23 mouse cellular contexts compared by ENCODE assay signal in genomic region chr7:76918871-76919270, GRCm38 (mm10).
DNase-seq lines count a peak whose midpoint lies in the region; ATAC-seq and TF ChIP-seq lines count a peak whose summit lies in the region.
"Had no signal": no experiment of that assay in that cellular context is flagged by ENCODE, and none has a peak within 500 bp of the region (broad histone marks: within the 10 kb centered on the region; RNA-seq: fewer than 3 reads in every experiment).

No protein-coding gene starts in this region.

- H3K36me3 ChIP-seq in embryonic facial prominence, embryonic 14.5 days (ENCODE audit: control insufficient read depth, insufficient read depth, low read length): no peaks in the 10 kb centered on the region
- no peaks in the 10 kb centered on the region for H3K36me3 ChIP-seq in embryonic facial prominence, embryonic 10.5 days (replicated peaks)
- H3K36me3 ChIP-seq in hindbrain, embryonic 15.5 days: no peaks in the 10 kb centered on the region
- H3K36me3 ChIP-seq in hindbrain, embryonic 14.5 days (replicated peaks; ENCODE audit: control insufficient read depth, insufficient read depth): no peaks in the 10 kb centered on the region
- H3K36me3 ChIP-seq: embryonic facial prominence, embryonic 13.5 days; heart, embryonic 15.5 days; hindbrain, embryonic 10.5 days had no signal

- H3K27me3 ChIP-seq in embryonic facial prominence, embryonic 14.5 days (replicated peaks; ENCODE audit: control insufficient read depth, insufficient read depth, low read length): no peaks in the 10 kb centered on the region
- no peaks in the 10 kb centered on the region for H3K27me3 ChIP-seq in embryonic facial prominence, embryonic 10.5 days (replicated peaks; ENCODE audit: low read depth, poor library complexity, severe bottlenecking)
- H3K27me3 ChIP-seq in hindbrain, embryonic 15.5 days: no peaks in the 10 kb centered on the region
- no peaks in the 10 kb centered on the region for H3K27me3 ChIP-seq in hindbrain, embryonic 14.5 days (ENCODE audit: control insufficient read depth, insufficient read depth, low read length)
- H3K27me3 ChIP-seq: embryonic facial prominence, embryonic 13.5 days; heart, embryonic 15.5 days had no signal

- peak; percentile 3 for DNase-seq in embryonic facial prominence, embryonic 14.5 days (ENCODE audit: low spot score)
- DNase-seq in embryonic facial prominence, embryonic 10.5 days (ENCODE audit: low spot score): no peak
- no peak for DNase-seq in hindbrain, embryonic 14.5 days (ENCODE audit: low spot score)
- peak; percentile 9 for DNase-seq in ES-CJ7 (ENCODE audit: low read depth, low spot score)
- peak; percentile 65 for DNase-seq in brain, embryonic 14.5 days (ENCODE audit: low read depth)
- no peak for DNase-seq in thymus, postnatal 4 days
- no peak for DNase-seq in thymus, postnatal 0 days (ENCODE audit: low spot score)
- DNase-seq: adrenal gland, adult 8-10 months; adrenal gland, postnatal 36 days; cerebellum, adult 11-12 months; cerebellum, adult 9-11 months; gastrocnemius, postnatal 14 days; heart, adult 2 months; heart, postnatal 14 days; kidney, adult 8-10 months had no signal

- TF ChIP-seq POLR2A in brain, embryonic 14.5 days (IDR thresholded peaks at IDR 0.05; ENCODE audit: borderline replicate concordance, extremely low read depth, insufficient read depth, insufficient read length, poor library complexity, severe bottlenecking): no peak

- no peaks in the 10 kb centered on the region for H3K9me3 ChIP-seq in embryonic facial prominence, embryonic 14.5 days (ENCODE audit: control insufficient read depth, low read length)
- H3K9me3 ChIP-seq in embryonic facial prominence, embryonic 10.5 days: no peaks in the 10 kb centered on the region
- H3K9me3 ChIP-seq in hindbrain, embryonic 15.5 days: no peaks in the 10 kb centered on the region
- H3K9me3 ChIP-seq in hindbrain, embryonic 14.5 days (ENCODE audit: control insufficient read depth, low read length): no peaks in the 10 kb centered on the region
- H3K9me3 ChIP-seq: embryonic facial prominence, embryonic 13.5 days; heart, embryonic 15.5 days; hindbrain, embryonic 10.5 days had no signal

- H3K4me2 ChIP-seq in embryonic facial prominence, embryonic 14.5 days (ENCODE audit: low read depth, low read length): no peak overlapping the region
- no peak overlapping the region for H3K4me2 ChIP-seq in hindbrain, embryonic 15.5 days
- no peak overlapping the region for H3K4me2 ChIP-seq in hindbrain, embryonic 14.5 days (replicated peaks)
- H3K4me2 ChIP-seq: embryonic facial prominence, embryonic 13.5 days; heart, embryonic 11.5 days; heart, embryonic 15.5 days had no signal

- H3K4me1 ChIP-seq in embryonic facial prominence, embryonic 14.5 days (ENCODE audit: control insufficient read depth, insufficient read depth, low read length): no peaks in the 10 kb centered on the region
- H3K4me1 ChIP-seq in embryonic facial prominence, embryonic 10.5 days: peaks cover 4% of the 10 kb centered on the region
- H3K4me1 ChIP-seq in hindbrain, embryonic 15.5 days (replicated peaks): no peaks in the 10 kb centered on the region
- H3K4me1 ChIP-seq in hindbrain, embryonic 14.5 days (replicated peaks; ENCODE audit: control insufficient read depth, insufficient read depth, low read length): no peaks in the 10 kb centered on the region
- H3K4me1 ChIP-seq: embryonic facial prominence, embryonic 13.5 days; heart, embryonic 15.5 days had no signal

- no peak overlapping the region for H3K4me3 ChIP-seq in embryonic facial prominence, embryonic 14.5 days (ENCODE audit: low read depth, low read length)
- no peak overlapping the region for H3K4me3 ChIP-seq in embryonic facial prominence, embryonic 10.5 days
- H3K4me3 ChIP-seq in hindbrain, embryonic 15.5 days: no peak overlapping the region
- H3K4me3 ChIP-seq in hindbrain, embryonic 14.5 days (replicated peaks; ENCODE audit: low read length): no peak overlapping the region
- H3K4me3 ChIP-seq: embryonic facial prominence, embryonic 13.5 days; heart, adult 2 months; heart, embryonic 15.5 days; hindbrain, embryonic 10.5 days had no signal

- no peak overlapping the region for H3K9ac ChIP-seq in embryonic facial prominence, embryonic 14.5 days (ENCODE audit: low read depth, low read length)
- no peak overlapping the region for H3K9ac ChIP-seq in hindbrain, embryonic 15.5 days
- H3K9ac ChIP-seq in hindbrain, embryonic 14.5 days: no peak overlapping the region
- H3K9ac ChIP-seq: embryonic facial prominence, embryonic 13.5 days; heart, embryonic 15.5 days had no signal

- TF ChIP-seq CTCF in brain, embryonic 14.5 days (IDR thresholded peaks at IDR 0.05; ENCODE audit: borderline replicate concordance, extremely low read depth, insufficient read depth, insufficient read length): no peak

- H3K27ac ChIP-seq in embryonic facial prominence, embryonic 14.5 days (replicated peaks; ENCODE audit: low read depth, low read length): no peak overlapping the region
- H3K27ac ChIP-seq in embryonic facial prominence, embryonic 10.5 days (replicated peaks): no peak overlapping the region
- no peak overlapping the region for H3K27ac ChIP-seq in hindbrain, embryonic 15.5 days (replicated peaks)
- no peak overlapping the region for H3K27ac ChIP-seq in hindbrain, embryonic 14.5 days
- H3K27ac ChIP-seq: embryonic facial prominence, embryonic 13.5 days; heart, adult 2 months; heart, embryonic 15.5 days; hindbrain, embryonic 10.5 days had no signal

- no peak for ATAC-seq in embryonic facial prominence, embryonic 14.5 days (ENCODE audit: low read depth)
- ATAC-seq in hindbrain, embryonic 15.5 days (ENCODE audit: low FRiP score, low read depth): 0 out of 2 replicates have a peak, but pooled peaks have one; percentile 8
- ATAC-seq in hindbrain, embryonic 14.5 days (ENCODE audit: low FRiP score): no peak
- ATAC-seq: hindbrain, embryonic 16.5 days; inflammation-experienced regulatory T-cells, adult 6 months; intestine, postnatal 0 days had no signal

Comparison
In these comparisons a context has a peak if more than half of its experiments do, and no peak if none do; other contexts are left out.
1. DNase-seq: peak in embryonic facial prominence, embryonic 14.5 days (single experiment), ES-CJ7 (single experiment) and brain, embryonic 14.5 days (single experiment); none in embryonic facial prominence, embryonic 10.5 days (single experiment), hindbrain, embryonic 14.5 days (single experiment), thymus, postnatal 4 days (single experiment) and thymus, postnatal 0 days (single experiment).